Mouse (Mus musculus) heart, adult 2 months (tissue): ENCODE results near the gene Hrg.

ENCODE experiments used
- CTCF ChIP-seq: fragments of 200-600 bp; IDR thresholded peaks from 2 replicates; pipeline ENCODE4 v1.8.1; 2022; ENCODE audit warnings: antibody characterized with exemption, mild to moderate bottlenecking, moderate library complexity
- POLR2A ChIP-seq: fragments of 200-500 bp; IDR thresholded peaks from 2 replicates; pipeline ENCODE4 v1.6.1; 2011; ENCODE audit warnings: mild to moderate bottlenecking, low read depth, low read length, control low read depth; ENCODE audit not compliant: insufficient read depth

GRCm38 (mm10) chr16:22967383-22968030 lies 16.6 kb downstream of the Hrg start:
- TF ChIP-seq POLR2A (no peak), CTCF (no peak)
